Mouse (Mus musculus): ENCODE measurements at regions not wholly inside any gene's neighbourhood (a gene's known extent, or its start where the extent isn't known, plus 50 kb on each side); places are given as distances from the start of the nearest gene placed in this dataset.

DNA sequence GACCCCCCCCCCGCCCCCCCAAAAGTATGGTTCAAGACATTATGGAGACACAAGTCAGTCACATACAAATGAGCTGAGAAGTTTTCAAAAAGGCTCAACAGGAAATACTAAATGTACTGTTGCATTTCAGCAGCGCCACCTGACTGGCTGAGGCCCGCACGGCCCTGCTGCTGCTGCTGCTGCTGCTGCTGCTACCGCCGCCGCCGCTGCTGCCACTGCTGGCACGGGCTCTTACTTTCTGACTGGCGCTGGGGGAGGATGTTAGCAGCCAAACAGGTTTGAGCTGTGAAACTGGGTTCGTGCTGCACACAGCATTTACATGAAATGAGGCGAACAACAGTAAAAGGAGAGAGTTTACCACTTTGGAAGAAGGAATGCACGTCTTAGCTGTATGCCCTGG lies 167.3 kb upstream of the Lrig3 start:
- peak in 1 of 2 experiments; percentile 3 for DNase-seq

DNA sequence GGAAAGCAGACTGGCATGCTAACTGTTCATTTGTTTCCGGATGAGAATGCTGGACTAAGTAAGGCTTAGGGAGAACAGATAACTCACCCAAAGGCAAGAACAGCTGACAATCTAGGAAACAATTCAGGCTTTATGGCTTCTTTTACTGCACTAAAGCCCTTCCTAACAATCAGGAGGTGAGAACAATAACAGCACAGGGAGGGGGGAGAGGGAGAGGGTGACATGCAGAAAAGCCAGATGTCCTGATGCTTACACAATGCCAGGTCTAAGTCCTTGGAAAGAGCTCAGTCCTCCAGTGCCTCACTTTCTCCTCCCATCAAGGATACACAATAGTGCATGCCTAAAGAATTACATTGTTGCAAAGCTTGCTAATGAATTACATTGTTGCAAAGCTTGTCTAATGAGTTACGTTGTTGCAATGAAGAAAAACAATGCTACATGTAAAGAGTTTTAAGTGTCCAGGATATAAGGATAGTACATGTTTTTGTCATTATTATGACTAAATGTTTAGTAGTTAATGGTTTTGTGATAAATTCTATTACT lies 165.3 kb upstream of the Lrig3 start:
- DNase-seq = no peak

DNA sequence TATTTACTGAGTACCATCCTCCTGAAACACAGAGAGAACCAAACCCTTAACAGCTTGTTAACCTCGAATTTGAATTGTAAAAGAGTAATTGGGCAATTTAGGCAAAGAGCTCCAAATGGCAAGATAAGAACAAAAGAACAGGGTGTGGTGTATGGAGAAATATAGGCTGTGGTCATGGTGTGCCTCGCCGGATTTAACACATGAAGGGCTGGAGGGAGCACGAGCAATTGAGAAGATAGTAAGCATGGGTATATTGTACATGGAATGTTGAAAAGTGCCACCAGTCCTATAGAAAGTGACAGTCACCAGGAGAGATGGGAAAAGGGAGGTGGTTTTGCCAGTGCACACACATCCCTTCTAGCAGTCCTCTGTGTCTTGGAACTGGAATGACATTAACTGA lies 164.5 kb upstream of the Lrig3 start:
- DNase-seq = no peak

DNA sequence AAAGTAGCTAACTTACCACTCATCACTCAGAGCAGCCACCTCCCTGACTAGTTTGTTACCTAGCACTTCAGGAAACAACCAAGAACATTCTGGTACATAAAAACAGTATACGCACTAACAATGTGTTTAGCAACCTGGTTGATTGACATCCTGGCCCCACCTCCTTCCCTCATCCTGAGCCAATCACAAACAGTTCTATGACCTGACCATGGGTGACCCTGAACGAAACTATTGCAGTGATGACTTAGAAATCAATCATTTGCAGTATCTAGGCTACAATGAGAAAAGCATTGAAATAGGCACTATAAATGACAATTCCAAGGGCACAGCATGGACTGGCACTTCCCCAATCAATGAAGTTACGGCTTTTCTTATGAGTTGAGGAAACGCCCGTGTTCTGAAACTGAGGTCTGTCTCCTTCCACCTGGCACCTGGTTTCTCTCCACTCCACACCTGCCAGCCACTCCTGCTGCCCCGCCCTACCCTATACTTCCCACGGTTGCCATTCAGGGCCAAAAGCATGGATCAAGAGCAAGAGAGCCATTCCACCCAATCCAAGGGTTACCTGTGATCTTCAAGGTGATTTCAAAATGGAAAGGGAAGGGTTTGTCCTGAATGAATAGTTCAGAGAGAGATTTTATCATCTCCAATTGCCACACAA lies 162.9 kb upstream of the Lrig3 start:
- no peak for DNase-seq

DNA sequence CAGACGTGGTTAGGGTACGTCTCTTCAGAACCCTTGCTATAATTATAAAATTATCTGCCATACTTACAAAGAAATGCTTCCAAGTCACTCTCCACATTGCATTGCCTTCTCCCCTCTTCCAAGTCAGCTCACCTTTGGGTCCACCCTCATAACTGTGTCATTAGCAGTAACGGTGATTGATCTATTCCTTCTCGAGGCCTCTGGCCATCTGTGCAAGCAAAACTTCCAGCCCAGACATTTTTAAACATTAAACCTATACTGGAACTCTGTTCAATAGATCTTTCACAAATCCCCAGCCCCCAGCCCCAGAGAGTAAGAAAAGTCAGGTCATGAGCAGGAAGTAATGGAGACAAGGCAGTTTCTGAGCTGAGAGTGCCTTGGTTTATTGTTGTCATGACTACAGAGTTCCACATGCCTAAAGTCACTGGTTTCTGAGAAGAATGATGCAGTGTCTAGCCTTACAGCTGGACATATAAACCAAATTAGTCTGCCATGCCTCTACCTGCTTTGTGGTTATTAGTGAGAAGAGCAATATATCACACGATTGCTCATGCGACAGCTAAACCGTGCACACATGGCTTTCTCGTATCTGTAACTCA lies 156.1 kb upstream of the Lrig3 start:
- DNase-seq = no peak

DNA sequence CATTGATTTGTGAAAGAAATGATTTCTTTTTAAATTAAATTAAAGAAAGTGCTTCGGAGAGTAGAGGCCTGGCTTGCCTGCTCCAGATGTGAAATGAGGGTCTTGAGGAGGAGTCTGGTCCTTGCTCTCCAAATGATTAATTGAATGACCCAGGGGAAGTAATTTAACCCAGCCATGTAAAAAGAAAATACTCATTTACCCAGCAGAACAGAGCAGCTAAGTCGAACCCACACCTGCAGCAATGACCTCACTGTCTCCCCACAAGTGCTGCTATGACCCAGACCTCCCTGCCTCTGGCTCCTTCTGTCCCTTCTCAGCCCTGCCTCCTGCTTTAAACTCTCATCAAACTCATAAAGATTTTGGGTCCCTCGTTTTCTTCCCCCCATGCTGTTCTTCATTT lies 155.4 kb upstream of the Lrig3 start:
- no peak for DNase-seq

DNA sequence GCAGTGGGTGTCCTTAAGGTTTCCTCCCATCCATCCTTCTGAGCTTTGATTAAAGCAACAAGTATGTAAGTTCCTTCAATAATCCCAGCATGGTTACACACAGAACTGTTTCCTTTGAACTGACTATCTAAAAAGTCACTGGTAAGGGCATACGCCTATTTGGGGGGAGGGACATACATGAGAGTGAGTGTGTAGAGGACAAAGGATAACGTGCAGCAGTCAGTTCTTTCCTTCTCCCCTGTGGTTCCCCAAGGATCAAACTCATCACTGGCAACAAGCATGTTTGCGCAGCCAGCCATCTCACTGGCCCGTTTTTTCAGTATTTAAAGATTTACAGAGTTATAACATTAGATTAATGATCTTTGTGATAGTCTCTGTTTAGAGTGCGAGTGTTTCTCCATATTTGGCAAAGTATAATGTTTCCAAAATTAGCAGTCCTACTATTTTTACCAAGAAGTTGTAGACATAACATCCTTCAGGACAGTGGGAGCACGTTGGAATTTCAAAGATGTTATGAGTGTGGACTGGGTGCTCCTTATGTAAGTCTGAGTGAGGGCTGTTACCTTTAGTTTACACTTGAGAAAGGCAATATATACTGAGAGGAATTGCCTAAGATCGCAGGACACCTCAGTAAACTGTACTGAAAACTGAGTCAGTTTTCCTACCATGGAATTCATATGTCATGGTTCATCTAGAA lies 151.6 kb upstream of the Lrig3 start:
- no peak for DNase-seq

DNA sequence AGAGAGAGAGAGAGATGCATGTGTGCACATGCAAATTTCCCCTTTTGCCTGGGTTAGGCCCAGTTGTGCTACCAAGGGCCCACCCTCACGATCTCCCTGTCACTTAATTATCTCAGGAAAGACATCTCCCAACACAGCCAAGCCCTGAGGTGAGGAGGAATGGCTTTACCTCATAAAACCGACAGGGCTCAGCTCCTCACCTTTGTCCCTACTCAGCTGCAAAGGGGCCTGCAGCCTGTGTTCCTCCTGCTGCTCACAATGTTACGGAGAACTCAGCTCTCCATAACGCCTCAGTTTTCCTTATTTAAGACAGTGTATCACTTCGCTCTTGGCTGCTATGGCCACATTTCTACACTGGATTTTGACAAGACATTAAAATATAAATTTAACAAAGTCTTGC lies 133.8 kb upstream of the Lrig3 start:
- DNase-seq = no peak

DNA sequence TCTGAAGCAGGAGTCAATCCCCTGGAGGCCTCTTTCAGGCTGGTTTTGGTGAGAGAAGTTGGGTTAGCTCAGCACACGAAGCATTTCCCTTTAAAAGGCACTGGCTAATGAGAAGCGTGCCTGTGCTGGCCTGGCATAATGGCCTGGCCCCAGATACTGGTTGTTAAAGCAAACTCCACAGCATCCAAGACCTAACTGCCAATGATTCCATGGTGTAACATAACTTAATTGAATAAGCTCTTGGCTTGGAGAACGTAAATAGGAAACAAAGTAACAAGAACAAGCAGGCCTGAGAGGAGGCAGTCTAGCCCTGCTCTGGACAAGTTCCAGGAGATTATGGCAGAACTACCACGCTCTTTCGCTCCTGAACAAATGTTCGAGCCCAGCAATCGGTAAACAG lies 133.2 kb upstream of the Lrig3 start:
- no peak for DNase-seq

DNA sequence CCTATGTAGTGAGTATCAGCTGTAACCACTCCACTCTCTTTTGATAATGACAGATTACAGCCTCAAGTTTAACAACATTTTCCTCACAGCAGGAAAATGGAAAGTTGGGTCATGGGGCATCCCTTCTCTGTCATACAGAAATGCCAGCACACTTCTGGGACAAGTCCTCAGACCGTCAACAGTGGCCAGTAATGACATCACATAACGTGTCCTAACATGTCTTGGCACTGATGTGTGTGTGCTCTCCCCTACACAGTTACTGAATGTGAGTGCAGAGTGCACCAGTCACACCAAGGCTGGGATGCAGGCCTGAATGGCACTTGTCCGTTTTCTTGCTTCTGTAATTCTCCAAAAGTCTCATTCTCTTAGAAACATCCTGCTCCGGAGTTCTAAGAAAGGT lies 132.0 kb upstream of the Lrig3 start:
- DNase-seq = no peak

DNA sequence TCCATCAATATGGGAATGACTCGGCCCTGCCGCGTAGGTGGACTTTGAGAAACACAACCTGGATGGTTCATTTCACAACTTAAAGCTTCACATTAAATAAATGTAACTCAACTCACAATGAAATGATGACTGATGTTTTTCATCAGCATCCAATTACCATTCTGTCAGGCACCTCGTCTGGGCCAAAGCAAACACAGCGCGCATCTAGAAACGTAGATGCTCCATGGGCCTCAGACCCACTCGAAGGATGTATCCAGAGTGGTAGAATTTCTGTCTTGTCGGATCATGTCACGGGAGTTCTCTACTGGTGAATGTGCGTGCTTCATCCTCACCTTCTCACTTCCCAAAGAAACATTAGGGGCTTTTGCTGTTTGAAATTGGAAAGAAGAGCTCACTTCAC lies 127.0 kb upstream of the Lrig3 start:
- DNase-seq = no peak

DNA sequence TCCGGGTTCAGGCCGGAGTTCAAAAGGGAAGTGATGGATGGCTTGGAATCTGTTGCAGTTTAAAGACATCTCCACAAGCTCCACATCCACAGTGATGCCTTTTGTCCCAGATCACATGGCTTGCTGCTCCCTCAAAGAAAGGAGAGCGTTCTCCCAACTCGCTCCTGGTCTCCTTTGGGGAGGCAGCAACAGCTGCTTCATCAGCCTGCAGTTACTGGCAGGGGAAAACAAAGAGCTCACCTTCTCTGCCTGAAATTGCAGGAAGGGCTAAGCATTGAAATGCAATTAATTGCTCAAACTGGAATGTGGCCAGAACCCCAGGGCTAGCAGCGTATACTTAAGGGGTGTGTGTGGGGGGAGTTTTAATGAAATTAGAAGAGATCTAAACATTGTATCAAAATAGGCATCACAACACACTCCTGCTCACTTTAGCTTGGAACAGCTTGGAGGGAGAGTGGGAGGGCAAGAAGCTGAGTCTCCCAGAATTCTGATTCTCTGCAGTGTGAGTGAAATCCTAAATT lies 126.3 kb upstream of the Lrig3 start:
- DNase-seq = no peak

DNA sequence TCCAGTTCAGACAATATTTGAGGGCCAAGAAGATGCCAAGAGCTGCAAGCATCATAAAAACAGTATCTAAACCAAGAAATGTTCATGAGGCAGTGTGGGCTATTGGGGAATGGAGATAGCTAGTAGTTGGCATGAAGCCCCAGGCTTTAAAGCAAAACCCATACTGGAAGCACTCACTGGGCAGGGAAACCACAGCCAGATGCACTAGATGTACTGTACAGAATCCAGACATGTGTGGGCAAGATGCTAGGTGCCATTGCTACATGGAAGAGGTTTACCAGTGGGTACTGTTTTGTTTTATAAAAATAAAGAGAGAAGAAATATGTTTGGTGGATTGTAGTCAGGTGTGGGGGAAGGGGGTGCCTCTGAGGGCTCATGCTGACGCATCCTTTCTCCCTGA lies 125.6 kb upstream of the Lrig3 start:
- no peak for DNase-seq

DNA sequence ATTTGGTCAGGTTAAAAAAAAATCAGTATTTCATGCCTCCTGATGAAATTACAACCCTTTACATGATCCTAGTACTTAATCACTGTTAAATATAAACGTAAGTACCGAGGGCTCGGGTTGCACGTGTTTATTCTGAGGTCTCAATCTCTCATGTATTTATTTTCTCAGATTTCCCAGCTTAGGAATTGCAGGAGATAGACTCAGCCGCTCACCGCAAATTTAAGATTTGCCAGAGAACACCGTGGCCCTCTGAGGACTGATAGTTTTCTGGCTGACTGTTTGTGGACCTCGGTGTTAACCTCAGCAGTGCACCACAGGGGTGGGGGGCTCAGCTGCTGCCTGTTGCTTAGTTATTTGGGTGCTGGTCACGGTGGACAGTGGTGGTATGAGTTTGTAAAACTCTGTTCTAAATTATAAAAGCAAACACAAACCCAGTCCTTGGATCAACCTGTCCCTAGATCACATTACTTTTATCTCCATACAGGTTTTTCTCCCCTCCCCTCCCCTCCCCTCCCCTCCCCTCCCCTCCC lies 121.6 kb upstream of the Lrig3 start:
- DNase-seq = no peak

DNA sequence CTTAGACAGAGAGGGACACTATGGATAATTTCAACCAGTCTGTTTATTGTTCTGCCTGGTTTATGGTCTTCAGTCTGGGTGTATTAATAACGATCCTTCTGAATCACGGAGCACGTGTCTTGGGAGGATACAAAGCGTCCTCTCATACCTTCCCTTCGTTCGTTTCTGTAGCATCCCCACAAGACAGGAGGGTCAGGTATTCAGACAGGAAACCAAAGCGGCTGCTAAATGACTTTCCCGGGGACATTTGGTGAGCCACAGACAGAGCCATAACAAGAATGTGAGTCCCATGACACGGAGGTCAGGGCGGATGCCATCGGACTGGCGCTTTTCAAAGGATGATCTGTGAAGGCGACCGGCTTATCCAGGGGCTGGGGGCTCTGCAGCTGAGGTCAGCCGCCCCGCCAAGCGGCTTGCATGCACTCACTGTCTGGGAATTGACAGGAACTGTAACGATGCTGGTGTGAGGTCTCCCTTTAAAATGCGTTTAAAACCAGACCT lies 120.9 kb upstream of the Lrig3 start:
- DNase-seq = no peak

DNA sequence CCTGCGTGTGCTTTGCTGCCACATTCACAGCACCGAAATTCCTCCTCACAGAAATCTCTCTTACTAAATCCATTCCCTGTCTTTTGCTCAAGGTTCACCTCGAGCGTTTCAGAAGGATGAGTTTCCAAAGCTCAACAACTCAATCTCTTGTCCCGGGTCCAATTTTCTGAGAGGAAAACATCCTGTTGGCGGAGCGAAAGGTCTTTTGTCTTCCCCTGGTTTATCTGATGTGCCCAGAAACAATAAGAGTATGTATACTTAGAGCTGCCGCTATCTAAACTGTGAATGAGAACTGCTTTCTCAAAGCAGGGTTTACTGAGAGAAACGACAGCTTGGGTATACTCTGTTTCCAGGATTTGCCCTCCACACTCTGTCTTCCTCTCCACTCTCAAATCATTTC lies 115.6 kb upstream of the Lrig3 start:
- no peak for DNase-seq

DNA sequence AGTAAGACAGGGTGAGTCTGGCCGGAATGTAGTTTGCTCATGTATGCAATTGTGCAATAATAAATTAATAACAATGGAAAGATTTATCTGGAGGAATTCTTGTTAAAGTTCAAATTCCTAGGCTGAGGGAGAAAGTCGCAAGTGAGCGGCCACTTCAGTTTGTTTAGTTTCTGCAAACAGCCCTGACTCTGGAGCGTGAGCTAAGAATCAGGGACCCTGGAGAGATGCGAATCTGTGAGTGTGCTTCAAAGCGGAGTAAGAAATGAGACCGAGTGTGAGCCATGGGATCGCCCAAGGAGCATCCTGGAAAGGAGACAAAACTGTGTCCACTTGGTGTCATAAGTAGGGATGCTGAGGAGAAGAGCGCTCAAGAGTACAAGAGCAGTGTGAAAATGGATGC lies 104.2 kb upstream of the Lrig3 start:
- no peak for DNase-seq

DNA sequence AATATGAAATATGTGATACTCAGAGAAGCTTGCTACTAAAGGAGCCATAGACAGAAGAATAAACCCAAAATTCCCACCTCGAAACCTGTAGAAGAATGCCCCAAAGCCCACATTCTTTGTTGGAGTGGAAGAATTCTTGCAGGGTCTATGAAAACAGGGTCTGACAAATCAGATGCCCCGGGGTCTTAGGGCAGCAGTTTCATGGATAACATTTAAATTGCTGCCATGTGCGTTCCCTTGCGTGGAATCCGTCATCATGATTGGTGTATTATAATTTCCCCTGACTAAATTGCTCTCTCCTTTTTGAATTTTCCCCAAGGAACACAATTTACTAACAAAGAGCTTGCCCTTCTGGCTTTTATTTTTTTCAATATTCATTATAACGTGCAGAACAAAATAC lies 99.6 kb upstream of the Lrig3 start:
- DNase-seq = no peak

DNA sequence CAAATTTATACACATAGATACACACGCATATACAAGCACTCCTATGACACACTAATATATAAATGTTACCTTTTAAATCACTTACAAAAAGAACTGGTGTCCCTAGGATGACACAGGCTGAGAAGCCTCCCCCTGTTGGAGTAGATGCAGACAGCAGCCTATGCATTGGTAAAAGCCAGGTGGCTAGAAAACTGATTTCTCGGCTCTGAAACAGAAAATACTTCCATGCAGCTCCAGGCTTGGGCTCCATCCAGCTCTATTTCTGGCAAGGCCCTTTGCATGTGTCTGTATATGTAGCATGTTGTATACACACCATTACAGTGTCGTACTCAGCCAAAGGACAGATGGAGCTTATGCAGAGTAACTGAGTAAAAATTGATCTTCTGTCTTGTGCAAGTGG lies 81.4 kb upstream of the Lrig3 start:
- DNase-seq = no peak

DNA sequence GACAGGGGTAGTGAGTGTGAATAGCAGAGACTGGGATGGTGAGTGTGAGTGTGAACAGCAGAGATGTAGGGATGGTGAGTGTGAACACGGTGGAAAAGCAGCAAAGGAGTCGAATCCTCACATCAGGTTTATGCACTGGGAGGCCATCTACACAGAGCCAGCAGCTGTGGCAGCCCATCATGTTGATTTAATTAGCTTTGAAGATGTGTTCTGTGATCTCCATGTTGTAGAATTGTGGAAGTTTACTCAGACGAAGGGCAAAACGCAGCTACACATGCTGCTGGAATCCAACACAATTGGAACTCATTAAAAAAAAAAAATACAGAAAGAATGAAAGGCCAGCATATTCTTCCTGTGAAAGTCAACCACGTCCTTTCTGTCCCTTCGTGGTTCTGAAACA lies 80.2 kb upstream of the Lrig3 start:
- no peak for DNase-seq

DNA sequence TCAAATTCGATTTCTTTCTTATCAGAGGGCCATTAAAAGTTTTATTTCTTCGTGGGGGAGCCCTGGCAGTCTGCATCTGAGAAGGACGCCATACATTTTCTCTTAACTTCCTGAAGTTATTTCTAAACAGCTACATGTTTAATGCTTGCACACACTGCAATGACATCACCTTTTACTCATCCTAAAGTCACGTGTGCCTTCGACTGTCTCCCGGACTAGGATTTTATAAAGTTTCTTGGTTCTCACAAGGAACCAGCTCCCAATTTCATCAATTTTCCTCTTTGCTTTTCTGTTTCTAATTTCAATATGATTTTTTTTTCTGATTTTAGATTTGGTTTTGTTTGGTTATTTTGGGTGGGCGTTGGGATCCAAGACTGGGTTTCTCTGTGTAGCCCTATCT lies 73.8 kb upstream of the Lrig3 start:
- DNase-seq = no peak

DNA sequence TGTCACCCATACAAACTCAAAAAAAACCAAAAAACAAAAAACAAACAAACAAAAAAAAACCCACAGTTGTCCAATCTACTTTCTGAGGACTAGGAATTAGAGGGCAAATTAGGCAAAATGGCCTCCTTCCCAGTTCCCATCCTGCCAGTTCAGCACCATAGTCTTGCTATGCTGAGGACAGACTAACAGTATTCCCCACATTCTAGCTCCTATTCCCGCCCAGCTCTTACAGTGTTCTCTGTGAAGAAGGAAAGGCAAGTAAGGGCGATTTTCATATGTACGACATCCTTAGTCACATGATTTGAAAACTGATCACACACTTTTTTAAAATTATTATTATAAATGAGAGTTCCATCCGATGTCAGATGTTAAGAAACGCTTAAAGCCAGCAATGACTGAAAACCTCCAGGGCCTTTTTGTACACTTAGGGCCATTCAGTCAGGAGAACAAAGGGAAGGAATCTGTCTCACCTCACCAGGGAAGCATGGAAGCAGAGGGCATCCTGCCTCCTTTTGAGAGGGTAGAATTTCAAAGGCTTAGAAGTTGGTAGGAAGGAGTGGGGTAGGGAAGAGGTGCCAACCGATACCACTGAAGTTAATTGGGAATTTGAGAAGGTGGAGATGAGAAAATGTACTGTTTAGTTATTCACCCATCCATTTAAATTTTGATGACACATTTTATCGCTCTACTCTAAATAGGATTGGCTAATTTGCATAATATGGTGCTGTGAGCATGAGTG lies 70.1 kb upstream of the Lrig3 start:
- DNase-seq = no peak

DNA sequence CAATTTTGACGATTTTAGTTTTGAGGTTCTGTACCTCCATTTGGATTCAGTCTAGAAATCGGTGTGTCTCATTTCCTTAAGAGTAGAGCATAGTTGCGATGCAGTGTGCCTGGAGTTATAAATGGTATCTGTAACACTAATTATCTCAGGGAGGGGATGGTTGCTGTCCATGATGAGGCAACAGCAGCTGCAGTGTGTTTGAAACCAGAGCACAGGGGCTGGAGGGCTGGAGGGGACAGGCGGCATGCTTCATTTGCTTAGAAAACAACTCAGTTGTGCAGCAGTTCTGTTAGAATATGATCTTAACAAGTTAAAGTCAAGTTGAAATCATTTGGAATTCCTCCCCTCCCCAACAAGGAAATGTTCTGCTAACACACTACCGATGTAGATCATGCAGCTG lies 69.3 kb upstream of the Lrig3 start:
- no peak for DNase-seq

Data from kidney, adult 8-10 months (tissue).